Mouse (Mus musculus) embryo, embryonic 10 days (tissue): ENCODE measurements at regions not wholly inside any gene's neighbourhood (a gene's known extent, or its start where the extent isn't known, plus 50 kb on each side); places are given as distances from the start of the nearest gene placed in this dataset.

Source experiments
- DNase-seq: peaks from one replicate; pipeline ENCODE4 v3.0.0-alpha.2; 2015; ENCODE audit warnings: low spot score

- DNase-seq, result no peak
Measured at GRCm38 (mm10) chr8:26688745-26689478, 288.2 kb upstream of the Zfp703 start.

- DNase-seq, result no peak
Measured at GRCm38 (mm10) chr8:26689479-26690177, 287.5 kb upstream of the Zfp703 start.

- DNase-seq, result no peak
Measured at GRCm38 (mm10) chr8:26690178-26690735, 286.9 kb upstream of the Zfp703 start.

GRCm38 (mm10) chr8:26697579-26698084 lies 279.5 kb upstream of the Zfp703 start:
- DNase-seq, result no peak

- DNase-seq, result no peak
Measured at GRCm38 (mm10) chr8:26698580-26698979, 278.5 kb upstream of the Zfp703 start.

GRCm38 (mm10) chr8:26706048-26706767 lies 270.9 kb upstream of the Zfp703 start:
- DNase-seq, result no peak

GRCm38 (mm10) chr8:26706768-26707156 lies 270.4 kb upstream of the Zfp703 start:
- no peak for DNase-seq

- DNase-seq, result no peak
Measured at GRCm38 (mm10) chr8:26713836-26714235, 263.3 kb upstream of the Zfp703 start.

- no peak for DNase-seq
Measured at GRCm38 (mm10) chr8:26714714-26715113, 262.4 kb upstream of the Zfp703 start.

- peak; percentile 36 for DNase-seq
Measured at GRCm38 (mm10) chr8:26718409-26719355, 258.4 kb upstream of the Zfp703 start.

GRCm38 (mm10) chr8:26722766-26723165 lies 254.4 kb upstream of the Zfp703 start:
- DNase-seq, result no peak

GRCm38 (mm10) chr8:26724628-26725027 lies 252.5 kb upstream of the Zfp703 start:
- no peak for DNase-seq

GRCm38 (mm10) chr8:26725521-26725920 lies 251.6 kb upstream of the Zfp703 start:
- no peak for DNase-seq

GRCm38 (mm10) chr8:26729351-26729750 lies 247.8 kb upstream of the Zfp703 start:
- no peak for DNase-seq

- no peak for DNase-seq
Measured at GRCm38 (mm10) chr8:26731111-26731510, 246.0 kb upstream of the Zfp703 start.

- DNase-seq, result no peak
Measured at GRCm38 (mm10) chr8:26744424-26744823, 232.7 kb upstream of the Zfp703 start.

- no peak for DNase-seq
Measured at GRCm38 (mm10) chr8:26746811-26747210, 230.3 kb upstream of the Zfp703 start.

GRCm38 (mm10) chr8:26747241-26747972 lies 229.7 kb upstream of the Zfp703 start:
- peak; percentile 23 for DNase-seq

GRCm38 (mm10) chr8:26748161-26748971 lies 228.8 kb upstream of the Zfp703 start:
- DNase-seq, result peak; percentile 23

- no peak for DNase-seq
Measured at GRCm38 (mm10) chr8:26748972-26749291, 228.2 kb upstream of the Zfp703 start.
